Mouse (Mus musculus): ENCODE results near the gene Ppp1r13b.

The Ppp1r13b gene

DNA sequence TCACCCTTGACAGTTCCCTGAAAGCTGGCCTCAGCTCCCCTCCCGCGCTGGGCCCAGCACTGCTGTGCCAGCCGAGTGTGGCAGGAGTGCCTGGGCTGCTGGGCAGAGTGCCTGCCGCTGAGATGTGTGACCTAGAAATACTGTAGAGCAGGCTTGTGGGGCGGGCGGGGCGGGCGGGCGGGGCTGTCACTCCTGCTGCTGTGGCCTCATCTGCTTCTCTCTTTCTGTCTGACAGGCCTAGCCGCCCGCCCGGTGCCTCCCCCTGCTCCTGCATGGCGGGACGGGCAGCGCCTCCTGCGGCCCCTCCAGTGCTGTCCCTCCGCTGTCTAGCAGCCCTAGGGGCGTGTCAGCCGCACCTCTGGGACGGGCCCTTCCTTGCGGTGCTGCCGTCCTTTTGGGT is 113.8 kb downstream of the Ppp1r13b start:
- DNase-seq (ENCODE audit: low read depth, low spot score): no peak

DNA sequence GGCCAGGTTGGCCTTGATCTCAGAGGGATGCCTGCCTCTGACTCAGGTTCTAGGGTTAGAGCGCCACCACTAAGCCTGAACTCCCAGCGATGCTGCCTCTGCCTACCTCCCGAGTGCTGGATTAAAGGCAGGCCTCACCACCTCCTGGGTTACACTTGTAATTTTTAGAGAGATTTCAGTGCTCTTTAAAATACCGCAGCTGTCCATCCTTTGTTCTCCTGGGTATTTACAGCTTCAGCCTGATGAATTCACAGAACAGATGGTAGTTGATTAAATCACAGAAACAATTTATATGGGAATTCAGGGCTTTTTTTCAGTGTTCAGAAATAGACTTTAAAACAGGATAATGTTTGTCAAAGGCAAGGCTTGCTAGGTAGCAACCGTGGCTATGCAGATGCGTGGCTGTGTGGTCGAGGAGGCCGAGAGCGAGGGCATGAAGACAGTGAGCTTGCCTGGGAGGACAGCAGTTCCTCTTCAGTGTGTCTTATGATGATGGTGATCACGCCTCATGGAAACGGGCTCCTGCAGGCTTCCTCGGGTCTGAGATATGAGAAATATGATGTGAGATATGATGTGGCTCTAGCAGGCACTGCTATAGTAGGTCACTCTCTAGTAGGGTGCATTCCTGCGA is 116.3 kb downstream of the Ppp1r13b start:
- DNase-seq (ENCODE audit: low read depth, low spot score): no peak

DNA sequence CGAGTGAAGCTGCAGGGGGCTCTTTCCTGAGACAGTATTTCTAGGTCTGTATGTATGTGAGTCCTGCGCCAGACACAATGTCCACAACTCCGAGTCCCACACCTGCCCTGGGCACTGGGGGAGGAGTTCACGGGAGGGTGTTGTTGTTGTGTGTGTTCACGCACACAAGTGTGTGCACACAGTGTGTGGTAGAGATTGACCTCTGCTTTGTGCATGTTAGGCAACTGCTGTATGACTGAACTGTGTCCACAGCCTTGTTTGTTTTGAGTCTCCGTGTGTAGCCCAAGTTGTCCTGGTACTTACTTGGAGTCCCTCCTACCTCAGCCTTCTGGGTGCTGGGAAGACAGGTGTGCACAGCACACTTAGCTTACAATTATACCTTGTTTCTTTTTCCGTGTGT is 117.3 kb downstream of the Ppp1r13b start:
- DNase-seq (ENCODE audit: low read depth, low spot score): no peak

DNA sequence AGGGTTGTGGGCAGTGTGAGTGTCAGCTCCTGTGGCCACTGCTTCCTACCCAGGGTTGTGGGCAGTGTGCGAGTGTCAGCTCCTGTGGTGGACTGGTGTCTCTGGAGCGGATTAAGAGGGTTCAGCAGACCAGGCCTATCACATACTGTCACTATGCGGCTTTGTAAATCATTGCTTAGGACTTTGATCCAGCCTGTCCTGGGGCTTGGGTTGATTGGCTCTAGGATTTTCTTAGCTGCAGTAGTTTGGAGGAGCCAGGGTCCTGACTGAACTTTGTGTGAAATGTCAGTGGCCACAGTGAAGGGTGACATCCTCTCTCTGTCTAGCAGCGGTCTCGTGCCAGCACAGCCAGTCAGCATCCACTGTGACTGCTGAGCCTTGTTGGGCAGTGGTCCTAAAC is 117.8 kb downstream of the Ppp1r13b start:
- no peak for DNase-seq (ENCODE audit: low read depth, low spot score)

DNA sequence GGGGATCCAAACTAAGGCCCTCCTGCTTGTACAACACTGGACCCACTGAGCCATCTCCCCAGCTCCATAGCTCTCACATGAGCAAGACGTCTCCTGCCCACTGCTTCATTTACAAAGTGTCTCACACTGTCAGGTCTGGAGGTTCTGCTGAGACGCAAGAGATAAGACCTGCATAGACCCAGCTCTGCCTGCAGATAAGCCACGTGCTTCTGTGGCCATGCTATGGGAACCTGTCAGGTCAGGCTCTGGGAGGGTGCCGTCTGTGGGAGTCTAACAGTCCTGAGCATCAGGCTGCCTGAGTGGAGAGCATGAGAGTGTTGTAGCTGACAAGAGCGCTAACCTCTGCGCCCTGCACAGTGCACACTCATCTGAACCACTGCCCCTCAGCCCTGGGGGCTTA is 120.9 kb downstream of the Ppp1r13b start:
- DNase-seq (ENCODE audit: low read depth, low spot score): no peak

DNA sequence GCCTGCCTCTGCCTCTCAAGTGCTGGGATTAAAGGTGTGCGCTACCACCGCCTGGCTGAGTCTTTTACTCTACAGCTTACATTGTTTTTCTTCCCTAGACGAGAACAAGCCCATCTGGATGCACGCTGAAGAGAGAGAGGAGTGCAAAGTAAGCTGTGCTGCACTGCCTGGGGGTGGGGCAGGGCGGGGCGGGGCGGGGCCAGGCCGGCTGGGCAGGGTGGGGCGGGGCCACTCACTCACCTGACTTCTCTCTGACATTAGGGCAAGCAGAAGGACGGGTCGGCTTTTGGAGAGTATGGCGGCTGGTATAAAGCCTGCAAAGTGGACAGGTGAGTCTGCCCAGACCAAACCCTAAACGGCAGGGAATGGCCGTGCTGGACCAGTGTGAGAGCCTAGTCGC is 122.7 kb downstream of the Ppp1r13b start:
- DNase-seq (ENCODE audit: low read depth, low spot score): no peak

DNA sequence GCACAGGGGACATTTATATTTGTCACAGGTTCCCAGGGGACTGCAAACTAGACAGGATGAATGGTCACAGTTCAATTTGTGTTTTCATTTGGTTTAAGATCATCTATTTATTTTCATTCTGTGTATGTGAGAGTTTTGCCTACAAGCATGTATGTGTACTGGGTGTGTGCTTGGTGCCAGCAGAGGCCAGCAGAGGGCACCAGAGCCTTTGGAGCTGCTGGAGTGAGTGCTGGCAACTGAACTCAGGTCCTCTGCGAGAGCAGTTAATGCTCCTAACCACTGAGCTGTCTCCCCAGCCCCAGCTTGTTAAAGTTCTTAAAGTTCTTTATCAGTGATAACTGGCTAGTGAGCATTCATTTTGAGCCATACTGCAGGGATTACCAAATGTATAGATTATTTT is 128.4 kb downstream of the Ppp1r13b start:
- no peak for DNase-seq (ENCODE audit: low read depth, low spot score)

Data from mesoderm, embryonic 11.5 days (tissue).